Mouse (Mus musculus) limb, embryonic 14.5 days (tissue): Measurements from ENCODE around the gene Nt5c1b. TPM values are rescaled to one million over a fixed set of nuclear protein-coding genes. Genes with fewer than 3 reads are reported as not detected.

Source experiments
- ATAC-seq: fragments of 200-750 bp; cut with Nextera tagmentation; 2 replicates; pipeline ENCODE4 v1.8.0; 2017; ENCODE audit warnings: low read depth, moderate number of reproducible peaks, moderate TSS enrichment; ENCODE audit not compliant: low FRiP score
- DNase-seq: peaks from one replicate; pipeline ENCODE4 v3.0.0-alpha.2; 2015; ENCODE audit warnings: low spot score
- H3K27ac ChIP-seq: fragments of 300-500 bp; sonication (generic); replicated peaks from 2 replicates; pipeline ENCODE4 v1.5.1; 2014; ENCODE audit warnings: low read depth, mild to moderate bottlenecking, low read length, moderate library complexity, mixed read lengths
- H3K27me3 ChIP-seq: fragments of 300-500 bp; sonication (generic); 2 replicates; pipeline ENCODE4 v1.6.1; 2014; ENCODE audit warnings: low read length, mixed read lengths; ENCODE audit not compliant: control insufficient read depth, insufficient read depth
- H3K36me3 ChIP-seq: fragments of 300-500 bp; sonication (generic); 2 replicates; pipeline ENCODE4 v1.6.1; 2014; ENCODE audit warnings: mild to moderate bottlenecking, low read length, moderate library complexity, mixed read lengths; ENCODE audit not compliant: control insufficient read depth, insufficient read depth
- H3K4me1 ChIP-seq: fragments of 300-500 bp; sonication (generic); 2 replicates; pipeline ENCODE4 v1.6.1; 2014; ENCODE audit warnings: antibody characterized with exemption, low read length, mixed read lengths; ENCODE audit not compliant: control insufficient read depth, insufficient read depth
- H3K4me2 ChIP-seq: fragments of 300-500 bp; sonication (generic); replicated peaks from 2 replicates; pipeline ENCODE4 v1.6.1; 2014; ENCODE audit warnings: low read depth, mild to moderate bottlenecking, low read length, moderate library complexity; ENCODE audit not compliant: severe bottlenecking
- H3K4me3 ChIP-seq: fragments of 300-500 bp; sonication (generic); replicated peaks from 2 replicates; pipeline ENCODE4 v1.5.1; 2014; ENCODE audit warnings: low read length
- H3K9ac ChIP-seq: fragments of 300-500 bp; sonication (generic); 2 replicates; pipeline ENCODE4 v1.6.1; 2014; ENCODE audit warnings: mild to moderate bottlenecking, low read depth, low read length, moderate library complexity; ENCODE audit not compliant: severe bottlenecking
- H3K9me3 ChIP-seq: fragments of 300-500 bp; sonication (generic); 2 replicates; pipeline ENCODE4 v1.6.1; 2016; ENCODE audit warnings: low read length; ENCODE audit not compliant: control insufficient read depth
- POLR2A ChIP-seq: fragments of 200-500 bp; IDR thresholded peaks from 2 replicates; pipeline ENCODE4 v1.8.0; 2012; ENCODE audit warnings: inconsistent platforms, mild to moderate bottlenecking, moderate library complexity, borderline replicate concordance; ENCODE audit not compliant: insufficient read depth, insufficient read length; ENCODE audit errors: extremely low read depth
- WGBS: fragments of 180-500 bp; shearing (Covaris S2); extraction: QIAGEN DNeasy Blood & Tissue Kit; methylation state at CpG from one replicate; pipeline ENCODE4 v1.1.7; 2014; 5-methylcytosine and 5-hydroxymethylcytosine counted together
- polyA plus RNA-seq, 2 experiments: library from polyadenylated mRNA; depleted of rRNA in 1 of 2; stranded (reverse) in 1 of 2; unstranded in 1 of 2; fragments of >200 nt; fragmentation: Nextera tagmentation in 1 of 2; extraction: Ambion mirVana in 1 of 2; gene quantifications; 2 replicates each; pipeline versions ENCODE4 v1.2.1 to v1.2.3; 2012 to 2014

Nt5c1b gene
- polyA plus RNA-seq, 2 experiments = not detected

GRCm38 (mm10) chr12:10422347-10422746 lies 52.6 kb downstream of the Nt5c1b start:
- 17% methylated on average over 3 of the region's 3 CpGs for WGBS
- no peak overlapping the region for H3K4me3 ChIP-seq

DNA sequence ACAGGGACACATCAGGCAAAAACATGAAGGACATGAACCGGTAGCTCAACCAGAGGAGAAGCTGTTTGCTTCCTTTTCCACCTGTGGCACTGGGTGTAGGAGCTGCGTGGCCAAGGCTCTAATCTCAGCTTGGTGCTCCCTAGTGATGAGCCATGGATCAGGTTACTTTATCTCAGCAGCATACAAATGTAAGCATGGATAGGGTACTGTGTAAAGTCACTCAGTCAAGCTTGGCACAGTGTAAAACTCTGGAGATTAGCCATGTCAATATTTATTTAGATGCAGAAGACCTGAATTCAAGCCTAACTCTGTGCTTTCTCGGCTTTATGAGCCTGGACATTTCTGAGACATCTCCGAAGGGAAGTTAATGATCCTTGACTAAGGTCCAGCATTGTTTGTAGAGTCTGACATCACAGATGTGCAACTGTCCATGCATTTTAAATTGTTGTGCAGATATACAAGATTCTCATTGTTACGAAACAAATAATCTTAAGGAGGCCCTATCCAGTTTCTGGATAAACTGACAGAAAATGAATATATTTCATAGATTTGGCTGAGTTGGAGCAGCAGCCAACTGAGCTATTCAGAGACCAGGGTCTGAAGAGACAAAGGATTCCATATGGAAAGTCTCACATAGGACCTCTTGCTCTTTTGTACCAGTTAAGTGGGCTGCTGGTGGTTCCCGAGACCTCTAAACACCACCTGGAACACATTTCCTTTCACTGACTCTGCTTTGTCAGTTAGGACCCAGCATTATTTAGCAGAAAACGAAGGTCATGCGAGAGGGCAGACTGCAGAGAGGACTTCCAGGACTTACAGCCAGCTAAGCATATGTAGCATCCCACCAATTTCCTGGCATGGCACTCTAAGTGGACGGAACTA lies 56.5 kb downstream of the Nt5c1b start:
- no peak for DNase-seq
- H3K4me1 ChIP-seq = no peaks in the 10 kb centered on the region
- H3K4me2 ChIP-seq = no peak overlapping the region
- H3K27ac ChIP-seq = no peak overlapping the region
- no peaks in the 10 kb centered on the region for H3K36me3 ChIP-seq
- H3K27me3 ChIP-seq = no peaks in the 10 kb centered on the region
- 59% methylated on average over 9 of the region's 9 CpGs for WGBS
- no peak for TF ChIP-seq POLR2A
- no peak overlapping the region for H3K9ac ChIP-seq
- H3K9me3 ChIP-seq = no peaks in the 10 kb centered on the region
- ATAC-seq = no peak
- no peak overlapping the region for H3K4me3 ChIP-seq

More at GRCm38 (mm10) chr12:10422347-10422746, 52.6 kb downstream of the Nt5c1b start:
- Histone ChIP-seq H3K9me3 (no peaks in the 10 kb centered on the region), H3K4me2 (no peak overlapping the region), H3K27ac (no peak overlapping the region), H3K27me3 (no peaks in the 10 kb centered on the region), H3K9ac (no peak overlapping the region), H3K36me3 (no peaks in the 10 kb centered on the region), H3K4me1 (no peaks in the 10 kb centered on the region)
- DNase-seq (peak; percentile 33), ATAC-seq (no peak)
- no peak for TF ChIP-seq POLR2A

GRCm38 (mm10) chr12:10430999-10431398 lies 61.2 kb downstream of the Nt5c1b start:
- Histone ChIP-seq H3K36me3 (no peaks in the 10 kb centered on the region), H3K27ac (no peak overlapping the region), H3K4me1 (no peaks in the 10 kb centered on the region), H3K4me2 (no peak overlapping the region), H3K4me3 (no peak overlapping the region), H3K9me3 (no peaks in the 10 kb centered on the region), H3K9ac (no peak overlapping the region), H3K27me3 (no peaks in the 10 kb centered on the region)
- no peak for TF ChIP-seq POLR2A
- 63% methylated on average over 1 of the region's 1 CpGs for WGBS
- DNase-seq (peak; percentile 58), ATAC-seq (no peak)

GRCm38 (mm10) chr12:10438054-10439001 lies 68.6 kb downstream of the Nt5c1b start:
- peak; percentile 91 for DNase-seq
- H3K27me3 ChIP-seq = no peaks in the 10 kb centered on the region
- no peak overlapping the region for H3K4me3 ChIP-seq
- no peak overlapping the region for H3K27ac ChIP-seq
- 14% methylated on average over 15 of the region's 15 CpGs for WGBS
- no peak overlapping the region for H3K9ac ChIP-seq
- H3K36me3 ChIP-seq = no peaks in the 10 kb centered on the region
- H3K4me1 ChIP-seq = peaks cover 20% of the 10 kb centered on the region
- no peak for TF ChIP-seq POLR2A
- peak; percentile 82 for ATAC-seq
- no peak overlapping the region for H3K4me2 ChIP-seq
- H3K9me3 ChIP-seq = no peaks in the 10 kb centered on the region

Other genes starting within 250 kb of the Nt5c1b start
- gene Rdh14, start 20.8 kb downstream of the Nt5c1b start, polyA plus RNA-seq (2012; rRNA removed) = 22.3 and 23.9 TPM in 2 replicates
- 43.6 and 47.6 TPM in 2 replicates for gene Rdh14, start 20.8 kb downstream of the Nt5c1b start, polyA plus RNA-seq (2014; fragmentation: Nextera tagmentation; extraction: Ambion mirVana)